Comparison of ENCODE assay signal across 26 mouse cellular contexts in the genomic region with DNA sequence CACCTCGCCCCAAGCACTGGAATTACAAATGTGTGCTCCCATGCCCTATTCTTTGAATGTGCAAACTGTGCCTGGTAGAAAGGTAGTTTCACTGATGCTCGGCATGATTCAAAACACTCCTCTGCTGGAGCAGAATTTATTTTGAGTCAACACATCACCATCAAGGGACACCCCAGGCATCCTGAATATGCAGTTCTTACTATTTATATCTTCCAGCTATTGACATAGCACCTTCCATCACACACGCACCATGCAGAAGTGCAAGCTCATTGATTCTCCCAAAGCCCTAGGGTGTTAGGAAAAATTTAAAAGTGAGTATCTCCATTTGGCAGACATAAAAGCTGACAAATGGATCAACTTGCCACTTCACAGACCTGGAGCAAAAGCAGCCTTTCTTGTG. TPM values are rescaled to one million over a fixed set of nuclear protein-coding genes. Genes with fewer than 3 reads are reported as not detected.
A peak's percentile ranks its signal among the peaks of the same experiment; 100 is the strongest.
DNase-seq lines count a peak whose midpoint lies in the region; ATAC-seq lines count a peak whose summit lies in the region.
"Had no signal": no experiment of that assay in that cellular context is flagged by ENCODE, and none has a peak within 500 bp of the region (broad histone marks: within the 10 kb centered on the region; RNA-seq: fewer than 3 reads in every experiment).

No protein-coding gene starts in this region.

- H3K36me3 ChIP-seq in forebrain, embryonic 16.5 days (ENCODE audit: control insufficient read depth, insufficient read depth), result no peaks in the 10 kb centered on the region
- H3K36me3 ChIP-seq in forebrain, embryonic 10.5 days (replicated peaks), result no peaks in the 10 kb centered on the region
- H3K36me3 ChIP-seq in heart, embryonic 11.5 days (ENCODE audit: control insufficient read depth, insufficient read depth, low read length), result no peaks in the 10 kb centered on the region
- H3K36me3 ChIP-seq in heart, embryonic 12.5 days, result no peaks in the 10 kb centered on the region
- H3K36me3 ChIP-seq in midbrain, embryonic 15.5 days (replicated peaks), result no peaks in the 10 kb centered on the region
- H3K36me3 ChIP-seq in midbrain, embryonic 11.5 days (ENCODE audit: control insufficient read depth, insufficient read depth, low read length), result no peaks in the 10 kb centered on the region
- H3K36me3 ChIP-seq: embryonic facial prominence, embryonic 12.5 days; embryonic facial prominence, embryonic 15.5 days; forebrain, embryonic 12.5 days; hindbrain, embryonic 12.5 days; hindbrain, embryonic 15.5 days had no signal

- WGBS in forebrain, embryonic 16.5 days, result 66% methylated on average over 3 of the region's 3 CpGs
- 86% methylated on average over 3 of the region's 3 CpGs for WGBS in forebrain, embryonic 10.5 days
- 54% methylated on average over 3 of the region's 3 CpGs for WGBS in heart, embryonic 11.5 days (ENCODE audit: insufficient replicate concordance)
- WGBS in heart, embryonic 12.5 days, result 45% methylated on average over 3 of the region's 3 CpGs
- 75% methylated on average over 3 of the region's 3 CpGs for WGBS in midbrain, embryonic 15.5 days
- WGBS in midbrain, embryonic 11.5 days, result 78% methylated on average over 3 of the region's 3 CpGs

- no peaks in the 10 kb centered on the region for H3K9me3 ChIP-seq in forebrain, embryonic 16.5 days (ENCODE audit: control insufficient read depth, low read length)
- no peaks in the 10 kb centered on the region for H3K9me3 ChIP-seq in forebrain, embryonic 10.5 days
- no peaks in the 10 kb centered on the region for H3K9me3 ChIP-seq in heart, embryonic 11.5 days (replicated peaks; ENCODE audit: control insufficient read depth, low read length)
- H3K9me3 ChIP-seq in heart, embryonic 12.5 days (replicated peaks), result no peaks in the 10 kb centered on the region
- H3K9me3 ChIP-seq in midbrain, embryonic 15.5 days, result no peaks in the 10 kb centered on the region
- H3K9me3 ChIP-seq in midbrain, embryonic 11.5 days (ENCODE audit: control insufficient read depth, low read length), result no peaks in the 10 kb centered on the region
- H3K9me3 ChIP-seq: embryonic facial prominence, embryonic 12.5 days; embryonic facial prominence, embryonic 15.5 days; forebrain, embryonic 12.5 days; hindbrain, embryonic 12.5 days; hindbrain, embryonic 15.5 days had no signal

- 0 out of 2 replicates have a peak, but pooled peaks have one; percentile 38 for ATAC-seq in forebrain, embryonic 16.5 days
- peak; percentile 49; the same call in 1 of the 2 replicates for ATAC-seq in heart, embryonic 11.5 days (replicated peaks; ENCODE audit: insufficient number of reproducible peaks, low FRiP score, low TSS enrichment)
- ATAC-seq in heart, embryonic 12.5 days (ENCODE audit: insufficient number of reproducible peaks, low FRiP score), result no peak
- 0 out of 2 replicates have a peak, but pooled peaks have one; percentile 58 for ATAC-seq in midbrain, embryonic 15.5 days (replicated peaks)
- no peak for ATAC-seq in midbrain, embryonic 11.5 days (ENCODE audit: low FRiP score)
- ATAC-seq: activated CD4-positive, CD25-positive, alpha-beta regulatory T cell, adult 4 months; intestine, postnatal 0 days had no signal

- no peaks in the 10 kb centered on the region for H3K27me3 ChIP-seq in forebrain, embryonic 16.5 days (replicated peaks; ENCODE audit: control insufficient read depth, insufficient read depth, low read length)
- H3K27me3 ChIP-seq in forebrain, embryonic 10.5 days (ENCODE audit: poor library complexity, severe bottlenecking), result no peaks in the 10 kb centered on the region
- no peaks in the 10 kb centered on the region for H3K27me3 ChIP-seq in heart, embryonic 11.5 days (ENCODE audit: control insufficient read depth, insufficient read depth, low read length)
- H3K27me3 ChIP-seq in heart, embryonic 12.5 days (replicated peaks), result no peaks in the 10 kb centered on the region
- no peaks in the 10 kb centered on the region for H3K27me3 ChIP-seq in midbrain, embryonic 15.5 days (replicated peaks)
- no peaks in the 10 kb centered on the region for H3K27me3 ChIP-seq in midbrain, embryonic 11.5 days (ENCODE audit: control insufficient read depth, insufficient read depth, low read length)
- H3K27me3 ChIP-seq: embryonic facial prominence, embryonic 12.5 days; embryonic facial prominence, embryonic 15.5 days; forebrain, embryonic 12.5 days; hindbrain, embryonic 12.5 days; hindbrain, embryonic 15.5 days had no signal

- H3K27ac ChIP-seq in forebrain, embryonic 16.5 days (ENCODE audit: low read length), result no peak overlapping the region
- H3K27ac ChIP-seq in forebrain, embryonic 10.5 days, result no peak overlapping the region
- H3K27ac ChIP-seq in heart, embryonic 11.5 days (ENCODE audit: low read depth, low read length), result no peak overlapping the region
- H3K27ac ChIP-seq in heart, embryonic 12.5 days (ENCODE audit: poor library complexity, severe bottlenecking), result no peak overlapping the region
- H3K27ac ChIP-seq in midbrain, embryonic 15.5 days, result no peak overlapping the region
- no peak overlapping the region for H3K27ac ChIP-seq in midbrain, embryonic 11.5 days (ENCODE audit: low read depth, low read length)
- H3K27ac ChIP-seq: embryonic facial prominence, embryonic 12.5 days; embryonic facial prominence, embryonic 15.5 days; forebrain, embryonic 12.5 days; gastrocnemius, adult 2 months; hindbrain, embryonic 12.5 days; hindbrain, embryonic 15.5 days had no signal

- no peak overlapping the region for H3K4me3 ChIP-seq in forebrain, embryonic 16.5 days (replicated peaks; ENCODE audit: low read length)
- H3K4me3 ChIP-seq in forebrain, embryonic 10.5 days, result no peak overlapping the region
- no peak overlapping the region for H3K4me3 ChIP-seq in heart, embryonic 11.5 days (ENCODE audit: low read depth, low read length)
- no peak overlapping the region for H3K4me3 ChIP-seq in heart, embryonic 12.5 days
- H3K4me3 ChIP-seq in midbrain, embryonic 15.5 days, result no peak overlapping the region
- no peak overlapping the region for H3K4me3 ChIP-seq in midbrain, embryonic 11.5 days (ENCODE audit: low read depth, low read length)
- H3K4me3 ChIP-seq: embryonic facial prominence, embryonic 12.5 days; embryonic facial prominence, embryonic 15.5 days; forebrain, embryonic 12.5 days; gastrocnemius, adult 2 months; hindbrain, embryonic 12.5 days; hindbrain, embryonic 15.5 days had no signal

- no peak overlapping the region for H3K4me2 ChIP-seq in forebrain, embryonic 16.5 days (ENCODE audit: low read length)
- no peak overlapping the region for H3K4me2 ChIP-seq in heart, embryonic 11.5 days
- no peak overlapping the region for H3K4me2 ChIP-seq in heart, embryonic 12.5 days
- H3K4me2 ChIP-seq in midbrain, embryonic 15.5 days, result no peak overlapping the region
- no peak overlapping the region for H3K4me2 ChIP-seq in midbrain, embryonic 11.5 days
- H3K4me2 ChIP-seq: embryonic facial prominence, embryonic 12.5 days; embryonic facial prominence, embryonic 15.5 days; forebrain, embryonic 12.5 days; hindbrain, embryonic 12.5 days; hindbrain, embryonic 15.5 days had no signal

- no peak overlapping the region for H3K9ac ChIP-seq in forebrain, embryonic 16.5 days (replicated peaks; ENCODE audit: low read depth, low read length)
- no peak overlapping the region for H3K9ac ChIP-seq in heart, embryonic 11.5 days (ENCODE audit: low read depth, low read length)
- H3K9ac ChIP-seq in heart, embryonic 12.5 days, result no peak overlapping the region
- H3K9ac ChIP-seq in midbrain, embryonic 15.5 days, result no peak overlapping the region
- H3K9ac ChIP-seq in midbrain, embryonic 11.5 days (ENCODE audit: low read length), result no peak overlapping the region
- H3K9ac ChIP-seq: embryonic facial prominence, embryonic 12.5 days; embryonic facial prominence, embryonic 15.5 days; forebrain, embryonic 12.5 days; hindbrain, embryonic 12.5 days; hindbrain, embryonic 15.5 days had no signal

- DNase-seq in forebrain, embryonic 10.5 days (ENCODE audit: extremely low spot score, low spot score), result no peak
- no peak for DNase-seq in midbrain, embryonic 11.5 days (ENCODE audit: low spot score, missing footprints)
- DNase-seq: adrenal gland, adult 8-10 months; adrenal gland, postnatal 25 days; cerebellum, adult 11 months; cerebellum, adult 2 months; cerebellum, adult 9-11 months; cerebellum, postnatal 25 days; gastrocnemius, adult 2 months; gastrocnemius, postnatal 14 days; heart, adult 11 months; heart, postnatal 14 days; kidney, adult 2 months had no signal

- no peaks in the 10 kb centered on the region for H3K4me1 ChIP-seq in forebrain, embryonic 16.5 days (replicated peaks; ENCODE audit: control insufficient read depth, insufficient read depth, low read length)
- H3K4me1 ChIP-seq in forebrain, embryonic 10.5 days, result no peaks in the 10 kb centered on the region
- peaks cover 6% of the 10 kb centered on the region; the same call in 1 of the 2 replicates for H3K4me1 ChIP-seq in heart, embryonic 11.5 days (ENCODE audit: control insufficient read depth, insufficient read depth, low read length)
- peaks cover 26% of the 10 kb centered on the region for H3K4me1 ChIP-seq in heart, embryonic 12.5 days (replicated peaks)
- no peaks in the 10 kb centered on the region for H3K4me1 ChIP-seq in midbrain, embryonic 15.5 days
- H3K4me1 ChIP-seq in midbrain, embryonic 11.5 days (ENCODE audit: control insufficient read depth, insufficient read depth, low read length), result no peaks in the 10 kb centered on the region
- H3K4me1 ChIP-seq: embryonic facial prominence, embryonic 12.5 days; embryonic facial prominence, embryonic 15.5 days; forebrain, embryonic 12.5 days; hindbrain, embryonic 12.5 days; hindbrain, embryonic 15.5 days had no signal

RNA-seq across cellular contexts. Expression of gene Syndig1, which starts 10.6 kb away (rescaled TPM):
- 17.9 and 21.0 TPM in 2 replicates for polyA plus RNA-seq in forebrain, embryonic 16.5 days (2015; fragmentation: Nextera tagmentation; extraction: Ambion mirVana)
- 2.4 and 2.9 TPM in 2 replicates for polyA plus RNA-seq in forebrain, embryonic 10.5 days (2016; fragmentation: Nextera tagmentation; extraction: Ambion mirVana)
- 3.4 and 3.8 TPM in 2 replicates for polyA plus RNA-seq in heart, embryonic 11.5 days (2014; fragmentation: Nextera tagmentation; extraction: Ambion mirVana)
- 3.4 and 3.6 TPM in 2 replicates for polyA plus RNA-seq in heart, embryonic 12.5 days (2016; fragmentation: Nextera tagmentation; extraction: Ambion mirVana)
- polyA plus RNA-seq in midbrain, embryonic 15.5 days (2015; fragmentation: Nextera tagmentation; extraction: Ambion mirVana), result 21.2 and 21.5 TPM in 2 replicates
- 8.5 and 9.5 TPM in 2 replicates for polyA plus RNA-seq in midbrain, embryonic 11.5 days (2014; fragmentation: Nextera tagmentation; extraction: Ambion mirVana)

RNA-seq across cellular contexts. Expression of gene C530025M09Rik, which starts 12.6 kb away (rescaled TPM):
- polyA plus RNA-seq in forebrain, embryonic 16.5 days (2015; fragmentation: Nextera tagmentation; extraction: Ambion mirVana), result 0.48 and 0.51 TPM in 2 replicates
- 0.31 TPM in 1 of 2 replicates, not detected in the other for polyA plus RNA-seq in forebrain, embryonic 10.5 days (2016; fragmentation: Nextera tagmentation; extraction: Ambion mirVana)
- polyA plus RNA-seq in heart, embryonic 11.5 days (2014; fragmentation: Nextera tagmentation; extraction: Ambion mirVana), result not detected in 2 replicates
- polyA plus RNA-seq in heart, embryonic 12.5 days (2016; fragmentation: Nextera tagmentation; extraction: Ambion mirVana), result 0.33 and 0.43 TPM in 2 replicates
- 1.00 and 1.3 TPM in 2 replicates for polyA plus RNA-seq in midbrain, embryonic 15.5 days (2015; fragmentation: Nextera tagmentation; extraction: Ambion mirVana)
- 0.33 TPM in 1 of 2 replicates, not detected in the other for polyA plus RNA-seq in midbrain, embryonic 11.5 days (2014; fragmentation: Nextera tagmentation; extraction: Ambion mirVana)
- polyA plus RNA-seq: activated CD4-positive, CD25-positive, alpha-beta regulatory T cell, adult 4 months; embryonic facial prominence, embryonic 15.5 days; heart, embryonic 14.5 days; intestine, embryonic 14.5 days; kidney, adult 2 months had no signal

Comparison
In these comparisons a context has a peak if more than half of its experiments do, and no peak if none do; other contexts are left out.
1. ATAC-seq: peak in forebrain, embryonic 16.5 days (single experiment), heart, embryonic 11.5 days (single experiment) and midbrain, embryonic 15.5 days (single experiment); none in heart, embryonic 12.5 days (single experiment) and midbrain, embryonic 11.5 days (single experiment).